Mouse (Mus musculus) limb, embryonic 14.5 days (tissue): Measurements from ENCODE around the gene Slc25a21. TPM values are rescaled to one million over a fixed set of nuclear protein-coding genes. Genes with fewer than 3 reads are reported as not detected.

ENCODE experiments used
- ATAC-seq: fragments of 200-750 bp; cut with Nextera tagmentation; 2 replicates; pipeline ENCODE4 v1.8.0; 2017; ENCODE audit warnings: low read depth, moderate number of reproducible peaks, moderate TSS enrichment; ENCODE audit not compliant: low FRiP score
- DNase-seq: peaks from one replicate; pipeline ENCODE4 v3.0.0-alpha.2; 2015; ENCODE audit warnings: low spot score
- H3K27ac ChIP-seq: fragments of 300-500 bp; sonication (generic); replicated peaks from 2 replicates; pipeline ENCODE4 v1.5.1; 2014; ENCODE audit warnings: low read depth, mild to moderate bottlenecking, low read length, moderate library complexity, mixed read lengths
- H3K27me3 ChIP-seq: fragments of 300-500 bp; sonication (generic); 2 replicates; pipeline ENCODE4 v1.6.1; 2014; ENCODE audit warnings: low read length, mixed read lengths; ENCODE audit not compliant: control insufficient read depth, insufficient read depth
- H3K36me3 ChIP-seq: fragments of 300-500 bp; sonication (generic); 2 replicates; pipeline ENCODE4 v1.6.1; 2014; ENCODE audit warnings: mild to moderate bottlenecking, low read length, moderate library complexity, mixed read lengths; ENCODE audit not compliant: control insufficient read depth, insufficient read depth
- H3K4me1 ChIP-seq: fragments of 300-500 bp; sonication (generic); 2 replicates; pipeline ENCODE4 v1.6.1; 2014; ENCODE audit warnings: antibody characterized with exemption, low read length, mixed read lengths; ENCODE audit not compliant: control insufficient read depth, insufficient read depth
- H3K4me2 ChIP-seq: fragments of 300-500 bp; sonication (generic); replicated peaks from 2 replicates; pipeline ENCODE4 v1.6.1; 2014; ENCODE audit warnings: low read depth, mild to moderate bottlenecking, low read length, moderate library complexity; ENCODE audit not compliant: severe bottlenecking
- H3K4me3 ChIP-seq: fragments of 300-500 bp; sonication (generic); replicated peaks from 2 replicates; pipeline ENCODE4 v1.5.1; 2014; ENCODE audit warnings: low read length
- H3K9ac ChIP-seq: fragments of 300-500 bp; sonication (generic); 2 replicates; pipeline ENCODE4 v1.6.1; 2014; ENCODE audit warnings: mild to moderate bottlenecking, low read depth, low read length, moderate library complexity; ENCODE audit not compliant: severe bottlenecking
- H3K9me3 ChIP-seq: fragments of 300-500 bp; sonication (generic); 2 replicates; pipeline ENCODE4 v1.6.1; 2016; ENCODE audit warnings: low read length; ENCODE audit not compliant: control insufficient read depth
- POLR2A ChIP-seq: fragments of 200-500 bp; IDR thresholded peaks from 2 replicates; pipeline ENCODE4 v1.8.0; 2012; ENCODE audit warnings: inconsistent platforms, mild to moderate bottlenecking, moderate library complexity, borderline replicate concordance; ENCODE audit not compliant: insufficient read depth, insufficient read length; ENCODE audit errors: extremely low read depth
- WGBS: fragments of 180-500 bp; shearing (Covaris S2); extraction: QIAGEN DNeasy Blood & Tissue Kit; methylation state at CpG from one replicate; pipeline ENCODE4 v1.1.7; 2014; 5-methylcytosine and 5-hydroxymethylcytosine counted together
- polyA plus RNA-seq, 2 experiments: library from polyadenylated mRNA; depleted of rRNA in 1 of 2; stranded (reverse) in 1 of 2; unstranded in 1 of 2; fragments of >200 nt; fragmentation: Nextera tagmentation in 1 of 2; extraction: Ambion mirVana in 1 of 2; gene quantifications; 2 replicates each; pipeline versions ENCODE4 v1.2.1 to v1.2.3; 2012 to 2014

The Slc25a21 gene
- polyA plus RNA-seq, 2 experiments, result 0.24 to 0.45 TPM

DNA sequence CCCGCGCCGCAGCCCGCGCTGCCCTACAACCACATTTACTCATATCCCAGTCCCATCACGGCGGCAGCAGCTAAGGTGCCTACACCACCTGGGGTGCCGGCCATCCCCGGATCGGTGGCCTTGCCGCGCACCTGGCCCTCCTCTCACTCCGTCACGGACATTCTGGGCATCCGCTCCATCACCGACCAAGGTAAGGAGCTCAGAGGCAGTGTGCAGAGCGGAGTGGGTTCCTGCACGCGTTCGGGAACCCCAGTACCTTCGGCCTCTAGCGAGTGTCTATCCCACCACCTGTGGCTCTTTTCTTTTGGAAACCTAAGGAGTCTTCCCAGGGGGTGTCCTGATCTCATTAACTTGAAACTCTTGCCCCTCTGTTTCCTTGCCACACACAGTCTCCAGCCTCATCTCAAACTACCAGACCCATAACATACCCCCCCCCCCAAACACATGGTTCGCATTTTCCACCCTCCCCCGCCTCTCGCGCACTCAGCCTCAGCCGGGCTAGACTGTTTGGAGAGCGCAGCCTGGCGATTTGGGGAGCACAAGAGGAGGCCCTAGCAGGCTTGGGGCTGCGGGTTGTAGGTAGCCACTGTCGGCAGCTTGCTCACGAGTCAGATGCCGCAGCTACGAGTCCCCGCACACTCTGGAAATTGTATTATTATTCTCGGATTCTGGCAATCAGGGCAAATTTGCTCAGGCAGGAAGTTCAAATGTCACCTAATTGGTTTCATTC lies 500.1 kb downstream of the Slc25a21 start:
- ATAC-seq, result no peak
- no peak for DNase-seq
- Histone ChIP-seq H3K4me1 (peaks cover 10% of the 10 kb centered on the region; the same call in 1 of the 2 replicates), H3K4me3 (peak overlapping the region; percentile 45), H3K4me2 (peak overlapping the region; percentile 55), H3K27me3 (peaks cover 92% of the 10 kb centered on the region), H3K27ac (no peak overlapping the region), H3K36me3 (no peaks in the 10 kb centered on the region), H3K9me3 (no peaks in the 10 kb centered on the region), H3K9ac (peak overlapping the region; percentile 48)
- WGBS, result under 1% methylated on average over 36 of the region's 36 CpGs
- no peak for TF ChIP-seq POLR2A

DNA sequence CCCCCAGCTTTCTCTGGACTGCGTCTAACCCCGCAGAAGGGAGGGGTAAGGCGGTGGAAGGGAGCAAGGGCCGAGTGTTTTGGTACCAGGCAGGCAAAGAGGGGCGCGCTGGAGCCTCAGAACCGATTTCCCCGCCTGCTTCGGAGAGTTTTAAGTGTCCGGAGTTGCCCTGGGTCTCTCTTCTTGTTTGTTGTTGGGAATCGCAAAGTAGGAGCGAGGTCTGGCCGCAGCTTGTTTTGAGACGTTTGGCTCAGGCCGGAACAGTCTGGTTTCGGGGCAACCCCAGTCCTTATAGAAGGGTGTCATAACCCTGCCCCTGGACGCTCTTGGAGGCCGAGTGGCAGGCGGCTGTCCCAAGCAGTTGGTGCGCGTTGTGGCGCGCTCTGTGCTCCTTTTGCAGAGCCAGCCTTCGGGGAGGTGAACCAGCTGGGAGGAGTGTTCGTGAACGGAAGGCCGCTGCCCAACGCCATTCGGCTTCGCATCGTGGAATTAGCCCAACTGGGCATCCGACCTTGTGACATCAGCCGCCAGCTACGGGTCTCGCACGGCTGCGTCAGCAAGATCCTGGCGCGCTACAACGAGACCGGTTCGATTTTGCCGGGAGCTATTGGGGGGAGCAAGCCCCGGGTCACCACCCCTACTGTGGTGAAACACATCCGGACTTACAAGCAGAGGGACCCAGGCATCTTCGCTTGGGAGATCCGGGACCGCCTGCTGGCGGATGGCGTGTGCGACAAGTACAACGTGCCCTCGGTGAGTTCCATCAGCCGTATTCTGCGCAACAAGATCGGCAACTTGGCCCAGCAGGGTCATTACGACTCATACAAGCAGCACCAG lies 500.9 kb downstream of the Slc25a21 start:
- Histone ChIP-seq H3K36me3 (no peaks in the 10 kb centered on the region), H3K9me3 (no peaks in the 10 kb centered on the region), H3K27me3 (peaks cover 94% of the 10 kb centered on the region), H3K9ac (peak overlapping the region; percentile 48), H3K4me1 (peaks cover 10% of the 10 kb centered on the region; the same call in 1 of the 2 replicates), H3K4me2 (peak overlapping the region; percentile 55), H3K4me3 (peak overlapping the region; percentile 45), H3K27ac (peak overlapping the region; percentile 33; the same call in 1 of the 2 replicates)
- under 1% methylated on average over 52 of the region's 57 CpGs for WGBS
- no peak for TF ChIP-seq POLR2A
- no peak for DNase-seq
- no peak for ATAC-seq

- Histone ChIP-seq H3K4me1 (peaks cover 10% of the 10 kb centered on the region; the same call in 1 of the 2 replicates), H3K36me3 (no peaks in the 10 kb centered on the region), H3K27ac (no peak overlapping the region), H3K4me3 (peak overlapping the region; percentile 45), H3K9me3 (no peaks in the 10 kb centered on the region), H3K4me2 (peak overlapping the region; percentile 55), H3K27me3 (peaks cover 94% of the 10 kb centered on the region), H3K9ac (peak overlapping the region; percentile 48)
- ATAC-seq, result peak; percentile 92
- peak; percentile 91 for DNase-seq
- under 1% methylated on average over 40 of the region's 41 CpGs for WGBS
- TF ChIP-seq POLR2A, result no peak
These were observed 501.7 kb downstream of the Slc25a21 start for GRCm38 (mm10) chr12:56695358-56696173.

DNA sequence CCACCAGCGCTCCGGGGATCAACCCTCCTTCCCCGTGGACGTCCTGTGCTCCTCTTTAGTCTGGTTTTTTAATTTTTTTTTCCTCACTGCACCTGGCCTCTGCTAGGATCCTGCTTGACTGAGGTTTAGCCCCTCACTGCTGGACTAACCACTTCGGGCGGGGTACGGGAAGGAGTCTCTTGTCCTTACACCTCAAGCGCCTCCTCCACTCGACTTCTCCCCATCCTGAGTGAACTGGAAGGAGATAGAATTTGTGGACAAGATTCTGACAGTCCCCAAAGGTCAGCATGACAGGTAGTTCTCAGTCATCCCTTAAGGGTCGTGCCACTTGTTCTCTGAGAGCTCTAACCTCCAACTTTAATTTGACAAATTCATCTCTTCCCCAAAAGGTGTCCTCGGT lies 502.3 kb downstream of the Slc25a21 start:
- no peak for DNase-seq
- ATAC-seq, result no peak
- no peak overlapping the region for H3K9ac ChIP-seq
- TF ChIP-seq POLR2A, result no peak
- peaks cover 5% of the 10 kb centered on the region; the same call in 1 of the 2 replicates for H3K4me1 ChIP-seq
- no peaks in the 10 kb centered on the region for H3K36me3 ChIP-seq
- peak overlapping the region; percentile 45 for H3K4me3 ChIP-seq
- peaks cover 94% of the 10 kb centered on the region for H3K27me3 ChIP-seq
- H3K9me3 ChIP-seq, result no peaks in the 10 kb centered on the region
- peak overlapping the region; percentile 55 for H3K4me2 ChIP-seq
- WGBS, result 2% methylated on average over 11 of the region's 11 CpGs
- no peak overlapping the region for H3K27ac ChIP-seq
